Mouse (Mus musculus) myocyte (in vitro differentiated cells): ENCODE results near the gene Gmppb. TPM values are rescaled to one million over a fixed set of nuclear protein-coding genes. Genes with fewer than 3 reads are reported as not detected.
A peak's percentile ranks its signal among the peaks of the same experiment; 100 is the strongest.

Experiments used
- H3K27me3 ChIP-seq: one replicate; pipeline ENCODE4 v1.6.1; 2011; ENCODE audit not compliant: control insufficient read depth, insufficient read depth, insufficient read length
- H3K36me3 ChIP-seq: one replicate; pipeline ENCODE4 v1.6.1; 2011; ENCODE audit not compliant: control insufficient read depth, insufficient read depth
- H3K4me2 ChIP-seq: one replicate; pipeline ENCODE4 v1.6.1; 2011; ENCODE audit warnings: low read depth, control low read depth
- H3K4me3 ChIP-seq: one replicate; pipeline ENCODE4 v1.5.1; 2011; ENCODE audit warnings: mild to moderate bottlenecking, control low read depth, moderate library complexity
- H3K79me2 ChIP-seq: one replicate; pipeline ENCODE4 v1.6.1; 2011; ENCODE audit not compliant: control insufficient read depth, insufficient read depth
- H3ac ChIP-seq: one replicate; pipeline ENCODE4 v1.6.1; 2011; ENCODE audit not compliant: control insufficient read depth, insufficient read length
- CEBPB ChIP-seq: IDR thresholded peaks from 2 replicates; pipeline ENCODE4 v1.6.1; 2011; ENCODE audit warnings: mild to moderate bottlenecking, moderate library complexity; ENCODE audit not compliant: poor library complexity, insufficient read depth, severe bottlenecking
- E2F4 ChIP-seq: IDR thresholded peaks from one replicate; pipeline ENCODE4 v1.6.1; 2011; ENCODE audit warnings: mild to moderate bottlenecking, control low read depth, moderate library complexity; ENCODE audit not compliant: insufficient read depth
- MAX ChIP-seq: IDR thresholded peaks from one replicate; pipeline ENCODE4 v1.6.1; 2011; ENCODE audit warnings: low read depth, mild to moderate bottlenecking, control low read depth
- MYOD1 ChIP-seq, 3 experiments: IDR thresholded peaks; one replicate each; pipeline ENCODE4 v1.6.1; 2011; ENCODE audit warnings: control low read depth in 2 of 3, low read depth in 2 of 3, mild to moderate bottlenecking in 2 of 3, moderate library complexity in 1 of 3; ENCODE audit not compliant: insufficient read length in 2 of 3, control insufficient read depth in 1 of 3
- MYOG ChIP-seq, 3 experiments: IDR thresholded peaks; one replicate each; pipeline ENCODE4 v1.6.1; 2011; ENCODE audit warnings: control low read depth in 2 of 3, low read depth in 2 of 3, mild to moderate bottlenecking in 2 of 3; ENCODE audit not compliant: insufficient read length in 2 of 3, control insufficient read depth in 1 of 3, insufficient read depth in 1 of 3
- POLR2A ChIP-seq: IDR thresholded peaks from one replicate; pipeline ENCODE4 v1.6.1; 2011; ENCODE audit warnings: low read depth, mild to moderate bottlenecking, control low read depth, moderate library complexity; ENCODE audit not compliant: insufficient read length
- POLR2AphosphoS2 ChIP-seq: IDR thresholded peaks from one replicate; pipeline ENCODE4 v1.6.1; 2011; ENCODE audit warnings: low read depth, control low read depth; ENCODE audit not compliant: insufficient read length
- REST ChIP-seq: IDR thresholded peaks from one replicate; pipeline ENCODE4 v1.6.1; 2011; ENCODE audit warnings: mild to moderate bottlenecking, control low read depth, moderate library complexity; ENCODE audit not compliant: insufficient read depth, insufficient read length
- SRF ChIP-seq: IDR thresholded peaks from one replicate; pipeline ENCODE4 v1.6.1; 2011; ENCODE audit warnings: low read depth; ENCODE audit not compliant: control insufficient read depth, insufficient read length
- TCF12 ChIP-seq: IDR thresholded peaks from one replicate; pipeline ENCODE4 v1.6.1; 2011; ENCODE audit warnings: mild to moderate bottlenecking, control low read depth; ENCODE audit not compliant: poor library complexity, insufficient read depth, severe bottlenecking
- TCF3 ChIP-seq: IDR thresholded peaks from one replicate; pipeline ENCODE4 v1.6.1; 2011; ENCODE audit warnings: low read depth, control low read depth; ENCODE audit not compliant: insufficient read length
- USF1 ChIP-seq: IDR thresholded peaks from one replicate; pipeline ENCODE4 v1.6.1; 2011; ENCODE audit warnings: low read depth, mild to moderate bottlenecking, control low read depth, moderate library complexity
- polyA plus RNA-seq: library from polyadenylated mRNA; unstranded; fragments of >200 nt; fragmentation: generic; extraction: Trizol; gene quantifications from one replicate; pipeline ENCODE4 v1.2.1, GENCODE M21; 2012; ENCODE audit warnings: missing spikeins

The Gmppb gene
- polyA plus RNA-seq, 1 experiment, result 32.0 TPM

- no peak overlapping the region for H3ac ChIP-seq
- H3K4me3 ChIP-seq, result peak overlapping the region; percentile 66
- H3K4me2 ChIP-seq, result peak overlapping the region; percentile 100
- H3K36me3 ChIP-seq, result no peaks in the 10 kb centered on the region
- no peaks in the 10 kb centered on the region for H3K27me3 ChIP-seq
- TF ChIP-seq TCF12 (no peak), USF1 (no peak), POLR2AphosphoS2 (no peak), MYOD1 (IDR thresholded peaks at IDR 0.05; ENCODE audit: control insufficient read depth in 1 of 3, insufficient read length in 2 of 3, low read depth in 2 of 3) (no peak), TCF3 (no peak), POLR2A (no peak), REST (no peak), SRF (no peak), CEBPB (no peak), E2F4 (no peak), MAX (no peak), MYOG (IDR thresholded peaks at IDR 0.05; ENCODE audit: control insufficient read depth in 1 of 3, insufficient read depth in 1 of 3, insufficient read length in 2 of 3, low read depth in 2 of 3) (no peak)
- H3K79me2 ChIP-seq, result no peaks in the 10 kb centered on the region
Measured at GRCm38 (mm10) chr9:108095949-108096712, 47.1 kb downstream of the Gmppb start.

- H3K4me3 ChIP-seq, result no peak overlapping the region
- H3K36me3 ChIP-seq, result no peaks in the 10 kb centered on the region
- no peak overlapping the region for H3ac ChIP-seq
- H3K4me2 ChIP-seq, result no peak overlapping the region
- no peaks in the 10 kb centered on the region for H3K27me3 ChIP-seq
- no peak for TF ChIP-seq POLR2AphosphoS2
- TF ChIP-seq USF1, result no peak
- TF ChIP-seq SRF, result no peak
- no peak for TF ChIP-seq MYOD1 (IDR thresholded peaks at IDR 0.05; ENCODE audit: control insufficient read depth in 1 of 3, insufficient read length in 2 of 3, low read depth in 2 of 3)
- TF ChIP-seq POLR2A, result no peak
- TF ChIP-seq TCF3, result no peak
- TF ChIP-seq E2F4, result no peak
- no peak for TF ChIP-seq MYOG (IDR thresholded peaks at IDR 0.05; ENCODE audit: control insufficient read depth in 1 of 3, insufficient read depth in 1 of 3, insufficient read length in 2 of 3, low read depth in 2 of 3)
- no peak for TF ChIP-seq TCF12
- TF ChIP-seq MAX, result no peak
- TF ChIP-seq REST, result no peak
- no peak for TF ChIP-seq CEBPB
- H3K79me2 ChIP-seq, result no peaks in the 10 kb centered on the region
Measured at GRCm38 (mm10) chr9:108099619-108100018, 50.6 kb downstream of the Gmppb start.

Other genes starting within 250 kb of the Gmppb start
- 10.2 TPM for gene Rbm6, start 176.0 kb upstream of the Gmppb start, polyA plus RNA-seq
- 8.4 TPM for gene Mon1a, start 161.1 kb upstream of the Gmppb start, polyA plus RNA-seq
- 0.04 TPM for gene Mst1r, start 142.4 kb upstream of the Gmppb start, polyA plus RNA-seq
- not detected for gene Actl11, start 120.8 kb upstream of the Gmppb start, polyA plus RNA-seq
- gene Camkv, start 113.6 kb upstream of the Gmppb start, polyA plus RNA-seq, result 0.06 TPM
- 4.7 TPM for gene Traip, start 99.1 kb upstream of the Gmppb start, polyA plus RNA-seq
- gene Uba7, start 73.7 kb upstream of the Gmppb start, polyA plus RNA-seq, result 1.2 TPM
- not detected for gene Gm20661, start 66.2 kb upstream of the Gmppb start, polyA plus RNA-seq
- gene Inka1, start 63.4 kb upstream of the Gmppb start, polyA plus RNA-seq, result 1.1 TPM
- not detected for gene Cdhr4, start 56.7 kb upstream of the Gmppb start, polyA plus RNA-seq
- 0.82 TPM for gene Gm20662, start 52.9 kb upstream of the Gmppb start, polyA plus RNA-seq
- gene Ip6k1, start 46.7 kb upstream of the Gmppb start, polyA plus RNA-seq, result 34.4 TPM
- gene Amigo3, start 3.9 kb downstream of the Gmppb start, polyA plus RNA-seq, result 1.8 TPM
- 0.65 TPM for gene Mst1, start 31.2 kb downstream of the Gmppb start, polyA plus RNA-seq
- gene Rnf123, start 34.1 kb downstream of the Gmppb start, polyA plus RNA-seq, result 33.4 TPM
- gene Apeh, start 45.4 kb downstream of the Gmppb start, polyA plus RNA-seq, result 59.0 TPM
- 0.56 TPM for gene Bsn, start 141.1 kb downstream of the Gmppb start, polyA plus RNA-seq
- gene Dag1, start 214.7 kb downstream of the Gmppb start, polyA plus RNA-seq, result 195 TPM
- 37.9 TPM for gene Nicn1, start 241.2 kb downstream of the Gmppb start, polyA plus RNA-seq
- gene Amt, start 247.6 kb downstream of the Gmppb start, polyA plus RNA-seq, result 2.1 TPM